Mouse (Mus musculus) hindbrain, embryonic 13.5 days (tissue): ENCODE measurements around the gene Syt7. TPM values are rescaled to one million over a fixed set of nuclear protein-coding genes. Genes with fewer than 3 reads are reported as not detected.
A peak's percentile ranks its signal among the peaks of the same experiment; 100 is the strongest.

Experiments used
- ATAC-seq: fragments of 200-750 bp; cut with Nextera tagmentation; 2 replicates; pipeline ENCODE4 v1.8.0; 2017; ENCODE audit warnings: moderate TSS enrichment; ENCODE audit not compliant: low FRiP score
- H3K27ac ChIP-seq: fragments of 300-500 bp; sonication (generic); 2 replicates; pipeline ENCODE4 v1.5.1; 2015; ENCODE audit warnings: inconsistent platforms, mild to moderate bottlenecking, moderate library complexity
- H3K27me3 ChIP-seq: fragments of 300-500 bp; sonication (generic); 2 replicates; pipeline ENCODE4 v1.6.1; 2015; ENCODE audit warnings: mild to moderate bottlenecking, inconsistent platforms
- H3K36me3 ChIP-seq: fragments of 300-500 bp; sonication (generic); 2 replicates; pipeline ENCODE4 v1.6.1; 2015; ENCODE audit warnings: mild to moderate bottlenecking, inconsistent platforms
- H3K4me1 ChIP-seq: fragments of 300-500 bp; sonication (generic); replicated peaks from 2 replicates; pipeline ENCODE4 v1.6.1; 2015; ENCODE audit warnings: inconsistent platforms
- H3K4me2 ChIP-seq: fragments of 300-500 bp; sonication (generic); 2 replicates; pipeline ENCODE4 v1.6.1; 2015; ENCODE audit warnings: inconsistent platforms, mild to moderate bottlenecking, moderate library complexity
- H3K4me3 ChIP-seq: fragments of 300-500 bp; sonication (generic); 2 replicates; pipeline ENCODE4 v1.5.1; 2015; ENCODE audit warnings: mild to moderate bottlenecking, inconsistent platforms
- H3K9ac ChIP-seq: fragments of 300-500 bp; sonication (generic); 2 replicates; pipeline ENCODE4 v1.6.1; 2015; ENCODE audit warnings: mild to moderate bottlenecking, inconsistent platforms
- H3K9me3 ChIP-seq: fragments of 300-500 bp; sonication (generic); 2 replicates; pipeline ENCODE4 v1.6.1; 2016; ENCODE audit warnings: inconsistent platforms
- WGBS: fragments of 180-500 bp; shearing (Covaris S2); methylation state at CpG from one replicate; pipeline ENCODE4 v1.1.7; 2015; 5-methylcytosine and 5-hydroxymethylcytosine counted together
- polyA plus RNA-seq: library from polyadenylated mRNA; unstranded; fragments of >200 nt; fragmentation: Nextera tagmentation; extraction: Ambion mirVana; gene quantifications from 2 replicates; pipeline ENCODE4 v1.2.1, GENCODE M21; 2015

Gene Syt7
- polyA plus RNA-seq, 1 experiment from 2014 or later: 8.4 TPM

- 70% methylated on average over 6 of the region's 6 CpGs for WGBS
- Histone ChIP-seq H3K27me3 (peaks cover 18% of the 10 kb centered on the region), H3K36me3 (peaks cover 41% of the 10 kb centered on the region), H3K9me3 (no peaks in the 10 kb centered on the region), H3K4me1 (no peaks in the 10 kb centered on the region), H3K4me3 (no peak overlapping the region), H3K27ac (no peak overlapping the region), H3K4me2 (no peak overlapping the region), H3K9ac (no peak overlapping the region; the same call in 1 of the 2 replicates)
- peak; percentile 19 for ATAC-seq
Observed at GRCm38 (mm10) chr19:10449190-10449589, 60.3 kb downstream of the Syt7 start.

GRCm38 (mm10) chr19:10449708-10450107 is 60.8 kb downstream of the Syt7 start:
- Histone ChIP-seq H3K4me1 (0 out of 2 replicates have a peak, but pooled peaks cover 2% of the 10 kb centered on the region), H3K4me3 (no peak overlapping the region), H3K9ac (no peak overlapping the region; the same call in 1 of the 2 replicates), H3K9me3 (no peaks in the 10 kb centered on the region), H3K27ac (no peak overlapping the region), H3K27me3 (peaks cover 24% of the 10 kb centered on the region), H3K36me3 (peaks cover 37% of the 10 kb centered on the region), H3K4me2 (no peak overlapping the region)
- WGBS: 15% methylated on average over 3 of the region's 3 CpGs
- peak; percentile 62 for ATAC-seq

GRCm38 (mm10) chr19:10454718-10455436 is 66.0 kb downstream of the Syt7 start:
- Histone ChIP-seq H3K9ac (no peak overlapping the region), H3K4me3 (no peak overlapping the region), H3K36me3 (no peaks in the 10 kb centered on the region), H3K9me3 (no peaks in the 10 kb centered on the region), H3K4me1 (peaks cover 31% of the 10 kb centered on the region), H3K27me3 (peaks cover 72% of the 10 kb centered on the region), H3K4me2 (no peak overlapping the region), H3K27ac (no peak overlapping the region)
- ATAC-seq: no peak
- 70% methylated on average over 4 of the region's 4 CpGs for WGBS

GRCm38 (mm10) chr19:10455437-10455806 is 66.5 kb downstream of the Syt7 start:
- H3K27ac ChIP-seq: no peak overlapping the region
- H3K9ac ChIP-seq: no peak overlapping the region
- no peaks in the 10 kb centered on the region for H3K36me3 ChIP-seq
- peaks cover 35% of the 10 kb centered on the region for H3K4me1 ChIP-seq
- ATAC-seq: no peak
- 75% methylated on average over 3 of the region's 3 CpGs for WGBS
- H3K4me2 ChIP-seq: peak overlapping the region; percentile 83; the same call in 1 of the 2 replicates
- H3K4me3 ChIP-seq: no peak overlapping the region
- peaks cover 77% of the 10 kb centered on the region for H3K27me3 ChIP-seq
- H3K9me3 ChIP-seq: no peaks in the 10 kb centered on the region

GRCm38 (mm10) chr19:10456752-10457483 is 68.0 kb downstream of the Syt7 start, which contains the start of gene Lrrc10b:
Gene Lrrc10b, minus strand, starts transcription at chr19:10457473.
- H3K9ac ChIP-seq: peak within 1 kb of the TSS; percentile 71
- H3K4me3 ChIP-seq: peak within 1 kb of the TSS; percentile 50
- peaks cover 35% of the 10 kb centered on the region for H3K4me1 ChIP-seq
- peak within 1 kb of the TSS; percentile 76 for H3K27ac ChIP-seq
- peaks cover 89% of the 10 kb centered on the region for H3K27me3 ChIP-seq
- ATAC-seq: peak; percentile 57
- peak within 1 kb of the TSS; percentile 83 for H3K4me2 ChIP-seq
- H3K9me3 ChIP-seq: no peaks in the 10 kb centered on the region
- H3K36me3 ChIP-seq: no peaks in the 10 kb centered on the region
- under 1% methylated on average over 78 of the region's 96 CpGs for WGBS

- Histone ChIP-seq H3K27ac (no peak overlapping the region), H3K4me2 (peak overlapping the region; percentile 83), H3K4me1 (peaks cover 39% of the 10 kb centered on the region), H3K27me3 (peaks cover 90% of the 10 kb centered on the region), H3K9me3 (no peaks in the 10 kb centered on the region), H3K4me3 (peak overlapping the region; percentile 50), H3K36me3 (no peaks in the 10 kb centered on the region), H3K9ac (peak overlapping the region; percentile 71)
- peak; percentile 91 for ATAC-seq
- WGBS: 0% methylated on average over 32 of the region's 34 CpGs
Observed at GRCm38 (mm10) chr19:10457484-10457800, 68.6 kb downstream of the Syt7 start.

- Histone ChIP-seq H3K9ac (no peak overlapping the region), H3K4me2 (peak overlapping the region; percentile 83), H3K4me1 (peaks cover 39% of the 10 kb centered on the region), H3K27ac (no peak overlapping the region), H3K27me3 (peaks cover 91% of the 10 kb centered on the region), H3K9me3 (no peaks in the 10 kb centered on the region), H3K4me3 (peak overlapping the region; percentile 50), H3K36me3 (no peaks in the 10 kb centered on the region)
- 27% methylated on average over 8 of the region's 8 CpGs for whole genome bisulfite sequencing
- ATAC-seq: no peak; the same call in 1 of the 2 replicates
Observed at GRCm38 (mm10) chr19:10458096-10458495, 69.2 kb downstream of the Syt7 start.

GRCm38 (mm10) chr19:10459907-10460306 is 71.0 kb downstream of the Syt7 start:
- H3K27ac ChIP-seq: no peak overlapping the region
- no peak overlapping the region for H3K9ac ChIP-seq
- no peaks in the 10 kb centered on the region for H3K9me3 ChIP-seq
- no peak overlapping the region for H3K4me3 ChIP-seq
- H3K4me1 ChIP-seq: peaks cover 35% of the 10 kb centered on the region
- WGBS: 44% methylated on average over 11 of the region's 11 CpGs
- no peaks in the 10 kb centered on the region for H3K36me3 ChIP-seq
- peaks cover 78% of the 10 kb centered on the region for H3K27me3 ChIP-seq
- ATAC-seq: no peak
- H3K4me2 ChIP-seq: no peak overlapping the region

GRCm38 (mm10) chr19:10461584-10461983 is 72.7 kb downstream of the Syt7 start:
- no peak overlapping the region for H3K4me2 ChIP-seq
- no peaks in the 10 kb centered on the region for H3K9me3 ChIP-seq
- peaks cover 28% of the 10 kb centered on the region for H3K4me1 ChIP-seq
- ATAC-seq: no peak
- no peak overlapping the region for H3K27ac ChIP-seq
- H3K27me3 ChIP-seq: peaks cover 61% of the 10 kb centered on the region
- H3K36me3 ChIP-seq: no peaks in the 10 kb centered on the region
- WGBS: 46% methylated on average over 7 of the region's 7 CpGs
- H3K9ac ChIP-seq: no peak overlapping the region
- no peak overlapping the region for H3K4me3 ChIP-seq

- Histone ChIP-seq H3K9ac (no peak overlapping the region), H3K4me3 (no peak overlapping the region), H3K4me2 (no peak overlapping the region), H3K27me3 (peaks cover 36% of the 10 kb centered on the region), H3K27ac (no peak overlapping the region), H3K4me1 (peaks cover 14% of the 10 kb centered on the region; the same call in 1 of the 2 replicates), H3K36me3 (no peaks in the 10 kb centered on the region), H3K9me3 (no peaks in the 10 kb centered on the region)
- no peak for ATAC-seq
- 15% methylated on average over 4 of the region's 4 CpGs for WGBS
Observed at GRCm38 (mm10) chr19:10464427-10464826, 75.5 kb downstream of the Syt7 start.

- Histone ChIP-seq H3K9me3 (no peaks in the 10 kb centered on the region), H3K36me3 (no peaks in the 10 kb centered on the region), H3K4me1 (0 out of 2 replicates have a peak, but pooled peaks cover 5% of the 10 kb centered on the region), H3K4me2 (no peak overlapping the region), H3K27ac (no peak overlapping the region), H3K4me3 (no peak overlapping the region), H3K27me3 (no peaks in the 10 kb centered on the region), H3K9ac (no peak overlapping the region)
- WGBS: 58% methylated on average over 8 of the region's 8 CpGs
- ATAC-seq: no peak
Observed at GRCm38 (mm10) chr19:10469171-10469658, 80.3 kb downstream of the Syt7 start.

- no peak for ATAC-seq
- Histone ChIP-seq H3K9me3 (no peaks in the 10 kb centered on the region), H3K36me3 (no peaks in the 10 kb centered on the region), H3K4me2 (no peak overlapping the region), H3K4me3 (no peak overlapping the region), H3K4me1 (0 out of 2 replicates have a peak, but pooled peaks cover 5% of the 10 kb centered on the region), H3K27ac (no peak overlapping the region), H3K9ac (no peak overlapping the region), H3K27me3 (peaks cover 11% of the 10 kb centered on the region; the same call in 1 of the 2 replicates)
- WGBS: 77% methylated on average over 3 of the region's 3 CpGs
Observed at GRCm38 (mm10) chr19:10472958-10473357, 84.1 kb downstream of the Syt7 start.
